Mouse (Mus musculus) thymus, postnatal 4 days (tissue): ENCODE results near the gene Qars.

Experiments
- DNase-seq: peaks from one replicate; pipeline ENCODE4 v3.0.0; 2021

The Qars gene

DNA sequence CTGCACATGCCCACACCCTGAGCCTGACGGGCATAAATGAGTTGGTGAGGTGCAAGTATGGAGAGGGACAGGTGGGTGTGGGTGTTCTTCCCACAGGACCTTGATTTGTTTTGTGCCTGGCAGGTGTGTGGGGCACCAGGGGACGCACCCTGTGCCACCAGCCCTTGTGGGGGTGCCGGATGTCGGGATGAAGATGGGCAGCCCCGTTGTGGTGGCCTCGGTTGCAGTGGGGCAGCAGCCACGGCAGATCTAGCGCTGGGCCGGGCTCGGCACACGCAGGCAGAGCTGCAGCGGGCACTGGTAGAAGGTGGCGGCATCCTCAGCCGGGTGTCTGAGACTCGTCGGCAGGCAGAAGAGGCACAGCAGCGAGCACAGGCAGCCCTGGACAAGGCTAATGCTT is 19.1 kb upstream of the Qars start:
- DNase-seq, result no peak

DNA sequence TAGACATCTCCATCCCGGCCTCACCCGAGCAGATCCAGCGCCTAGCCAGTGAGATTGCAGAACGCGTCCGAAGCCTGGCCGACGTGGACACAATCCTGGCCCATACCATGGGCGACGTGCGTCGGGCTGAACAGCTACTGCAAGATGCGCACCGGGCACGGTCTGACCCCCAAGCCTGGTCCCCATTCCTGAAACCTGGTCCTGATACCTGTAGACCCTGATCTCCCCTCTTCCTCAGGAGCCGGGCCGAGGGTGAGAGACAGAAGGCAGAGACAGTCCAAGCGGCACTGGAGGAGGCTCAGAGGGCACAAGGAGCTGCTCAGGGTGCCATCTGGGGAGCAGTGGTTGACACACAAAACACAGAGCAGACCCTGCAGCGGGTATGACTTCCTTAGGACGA is 18.3 kb upstream of the Qars start:
- DNase-seq, result peak; percentile 32

DNA sequence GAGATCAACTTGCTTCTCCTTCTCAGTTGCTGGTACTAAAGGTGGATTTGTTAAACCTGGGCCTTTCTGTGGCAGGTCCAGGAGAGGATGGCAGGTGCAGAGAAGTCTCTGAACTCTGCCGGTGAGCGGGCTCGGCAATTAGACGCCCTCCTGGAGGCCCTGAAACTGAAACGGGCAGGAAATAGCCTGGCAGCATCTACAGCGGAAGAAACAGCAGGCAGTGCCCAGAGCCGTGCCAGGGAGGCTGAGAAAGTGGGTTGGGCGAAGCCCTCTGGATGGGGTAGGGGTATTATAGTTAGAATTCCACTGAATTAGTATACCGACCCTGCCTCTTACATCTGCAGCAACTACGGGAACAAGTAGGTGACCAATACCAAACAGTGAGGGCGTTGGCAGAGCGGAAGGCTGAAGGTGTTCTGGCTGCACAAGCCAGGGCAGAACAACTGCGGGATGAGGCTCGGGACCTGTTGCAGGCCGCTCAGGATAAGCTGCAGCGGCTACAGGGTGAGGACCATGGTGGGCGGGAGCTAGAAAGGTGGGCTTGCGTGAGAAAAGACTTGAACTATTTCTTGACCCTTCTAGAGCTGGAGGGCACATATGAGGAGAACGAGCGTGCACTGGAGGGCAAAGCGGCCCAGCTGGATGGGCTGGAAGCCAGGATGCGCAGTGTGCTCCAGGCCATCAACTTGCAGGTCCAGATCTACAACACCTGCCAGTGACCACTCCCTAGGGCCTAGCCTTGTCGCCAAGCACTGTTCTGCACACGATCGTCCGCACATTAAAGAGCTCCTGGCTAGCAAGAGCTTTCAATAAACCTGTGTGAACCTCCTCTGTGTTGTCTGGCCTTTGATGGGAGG is 17.6 kb upstream of the Qars start:
- peak; percentile 31 for DNase-seq

DNA sequence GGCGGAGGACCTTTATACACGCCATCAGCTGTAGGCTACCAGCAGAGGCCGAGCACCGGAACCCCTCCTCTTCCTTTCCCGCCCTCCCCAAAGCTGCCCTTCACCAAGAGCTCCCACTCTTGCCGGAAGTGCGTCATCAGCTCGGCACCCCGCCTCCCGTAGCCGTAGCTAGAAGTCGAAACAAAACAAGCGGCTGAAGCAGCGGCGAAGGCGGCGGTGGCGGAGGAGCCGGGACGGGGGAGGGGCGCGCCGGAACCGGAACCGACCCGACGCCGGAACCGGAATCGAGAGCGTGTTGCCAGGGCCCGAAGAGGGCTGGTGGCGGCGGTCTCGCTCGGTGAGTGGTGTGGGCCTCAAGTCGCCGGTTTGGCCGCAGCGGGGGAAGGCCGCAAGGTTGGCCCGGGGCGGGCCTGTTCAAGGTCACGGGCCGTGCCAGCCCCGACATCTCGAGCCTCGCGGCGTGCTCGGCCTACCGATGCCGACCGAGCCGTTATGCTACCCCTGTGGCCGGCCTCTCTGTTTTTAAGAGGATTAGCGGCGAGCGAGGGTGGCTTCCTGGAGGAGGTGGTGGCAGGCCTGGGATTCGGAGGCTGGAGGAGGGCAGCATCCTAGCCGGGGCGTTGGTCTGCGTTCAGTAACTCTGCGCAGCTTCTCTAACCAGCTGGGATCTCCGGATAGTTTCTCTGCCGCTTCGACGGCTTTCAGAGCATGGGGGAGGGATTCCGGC is 16.8 kb upstream of the Qars start, which contains the start of gene Usp19:
Gene Usp19, plus strand, starts transcription at position 44 of the 727 bp plus-strand sequence.
- DNase-seq, result peak; percentile 94

DNA sequence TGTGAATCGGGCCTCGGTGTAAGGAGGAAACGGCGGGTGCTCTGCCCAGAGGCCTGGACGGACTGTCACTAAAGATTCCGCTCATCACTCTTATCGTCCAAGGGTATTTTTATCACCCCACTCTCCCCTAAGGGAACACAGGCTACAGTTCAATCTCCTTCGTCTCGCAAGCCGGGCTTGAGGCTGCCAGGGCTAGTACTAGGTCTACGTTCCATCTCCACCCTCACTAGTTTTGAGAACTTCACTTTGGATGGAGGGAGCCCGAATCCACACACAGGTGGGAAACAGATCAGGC is 16.3 kb upstream of the Qars start:
- no peak for DNase-seq

DNA sequence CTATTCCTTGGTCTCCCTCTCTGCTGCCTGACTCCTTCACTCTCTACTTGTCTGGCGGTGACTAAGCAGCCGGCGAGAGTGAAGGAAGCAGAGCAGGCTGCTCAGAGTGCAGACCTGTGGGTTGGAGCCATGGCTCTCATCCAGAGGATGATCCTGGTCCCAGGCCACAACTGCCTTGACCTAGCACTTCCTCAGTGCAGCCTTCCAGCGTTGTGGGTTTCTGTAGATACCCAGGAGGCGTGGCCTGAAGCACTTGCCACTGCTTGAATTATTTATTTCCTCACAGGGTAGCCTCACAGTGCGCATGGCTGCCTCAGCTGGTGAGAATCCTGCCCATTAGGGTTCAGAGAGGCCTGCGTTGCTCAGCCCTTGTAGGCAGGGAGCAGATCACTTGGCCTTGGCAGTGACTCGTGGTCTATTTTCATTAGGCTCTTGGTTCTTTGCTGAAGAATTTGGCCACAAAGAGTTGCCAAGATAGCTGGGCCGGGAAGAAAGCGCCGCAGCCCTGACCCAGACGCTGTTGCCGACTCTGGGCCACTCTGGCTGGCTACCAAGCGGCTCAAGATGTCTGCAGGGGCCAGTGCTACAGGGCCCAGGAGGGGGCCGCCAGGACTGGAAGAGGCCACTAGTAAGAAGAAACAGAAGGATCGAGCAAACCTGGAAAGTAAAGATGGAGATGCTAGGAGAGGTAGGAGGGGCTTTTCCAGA is 15.3 kb upstream of the Qars start:
- no peak for DNase-seq

DNA sequence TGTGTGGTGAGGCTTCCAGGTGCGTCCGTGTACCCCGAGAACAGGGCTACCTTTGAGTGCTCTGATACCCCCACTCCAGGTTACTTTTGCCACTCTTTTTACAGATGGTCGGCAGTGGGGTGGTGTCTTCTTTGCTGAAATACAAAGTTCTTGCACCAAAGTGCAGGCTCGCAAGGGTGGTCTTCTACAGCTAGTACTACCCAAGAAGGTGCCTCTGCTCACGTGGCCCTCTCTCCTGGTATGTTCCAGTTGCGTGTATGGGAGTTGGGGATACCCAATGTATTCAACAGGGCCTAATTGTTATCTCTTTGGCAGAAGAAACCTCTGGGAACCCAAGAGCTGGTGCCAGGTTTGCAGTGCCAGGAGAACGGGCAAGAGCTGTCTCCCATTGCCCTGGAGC is 14.3 kb upstream of the Qars start:
- DNase-seq, result no peak

GRCm38 (mm10) chr9:108494146-108494825 is 13.2 kb upstream of the Qars start:
- DNase-seq, result no peak

- DNase-seq, result no peak
These were observed 12.6 kb upstream of the Qars start for GRCm38 (mm10) chr9:108494905-108495304.

DNA sequence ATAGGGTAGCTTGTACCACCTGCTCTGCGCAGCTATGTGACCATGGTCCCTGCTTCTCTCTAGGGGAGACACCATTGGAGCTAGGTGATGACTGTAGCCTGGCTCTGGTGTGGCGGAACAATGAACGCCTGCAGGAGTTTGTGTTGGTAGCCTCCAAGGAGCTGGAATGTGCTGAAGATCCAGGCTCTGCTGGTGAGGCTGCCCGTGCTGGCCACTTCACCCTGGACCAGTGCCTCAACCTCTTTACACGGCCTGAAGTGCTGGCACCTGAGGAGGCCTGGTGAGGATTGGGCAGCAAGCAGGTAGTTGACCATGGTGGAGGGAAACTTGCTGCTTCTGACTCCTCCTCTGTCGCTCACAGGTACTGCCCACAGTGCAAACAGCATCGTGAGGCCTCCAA is 8.3 kb upstream of the Qars start:
- no peak for DNase-seq

GRCm38 (mm10) chr9:108499943-108500342 is 7.6 kb upstream of the Qars start:
- DNase-seq, result no peak

GRCm38 (mm10) chr9:108506901-108507300 is 605 bp upstream of the Qars start:
- DNase-seq, result no peak

GRCm38 (mm10) chr9:108508776-108509175 is 1.3 kb downstream of the Qars start:
- DNase-seq, result no peak

GRCm38 (mm10) chr9:108516380-108517251 is 9.1 kb downstream of the Qars start, which contains the start of gene Qrich1:
TSS of gene Qrich1 (plus strand) at chr9:108516806.
- DNase-seq, result peak; percentile 96

GRCm38 (mm10) chr9:108517253-108517930 is 9.9 kb downstream of the Qars start:
- DNase-seq, result peak; percentile 95

- no peak for DNase-seq
These were observed 10.4 kb downstream of the Qars start for GRCm38 (mm10) chr9:108517931-108518332.

DNA sequence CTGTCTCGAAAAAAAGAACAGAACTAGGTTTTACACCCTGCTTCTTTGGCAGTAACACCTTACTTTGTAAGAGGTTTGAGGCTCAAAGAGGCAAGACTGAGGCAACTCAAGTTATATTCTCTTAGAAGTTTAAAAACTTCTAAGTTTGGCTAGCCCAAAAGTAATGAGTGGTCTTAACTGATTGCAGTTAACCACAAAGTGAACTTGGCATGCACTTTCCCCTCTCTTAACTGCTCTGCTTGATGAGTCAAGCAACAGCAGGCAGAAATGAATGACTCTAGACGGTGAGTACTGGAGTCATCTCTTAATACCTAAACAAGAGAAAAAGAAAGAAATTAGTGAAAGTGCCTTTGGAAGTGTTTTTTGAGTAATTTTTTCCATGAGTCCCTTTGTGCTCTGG is 14.1 kb downstream of the Qars start:
- no peak for DNase-seq

DNA sequence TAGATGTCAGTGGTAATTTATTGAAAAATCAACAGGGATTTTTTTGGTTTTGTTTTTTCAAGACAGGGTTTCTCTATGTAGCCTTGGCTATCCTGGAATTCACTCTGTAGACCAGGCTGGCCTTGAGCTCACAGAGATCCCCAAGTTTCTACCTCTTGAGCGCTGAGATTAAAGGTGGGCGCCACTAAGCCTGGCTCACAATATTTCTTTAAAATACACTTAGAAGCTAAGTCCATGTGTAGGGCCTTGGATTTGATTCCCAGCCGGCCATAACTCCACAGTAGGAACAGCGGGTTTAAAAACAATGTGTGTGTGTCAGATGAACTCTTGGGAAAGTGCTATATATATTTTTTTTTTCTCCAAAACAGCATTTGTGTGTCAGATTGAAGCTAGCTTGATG is 15.8 kb downstream of the Qars start:
- no peak for DNase-seq

DNA sequence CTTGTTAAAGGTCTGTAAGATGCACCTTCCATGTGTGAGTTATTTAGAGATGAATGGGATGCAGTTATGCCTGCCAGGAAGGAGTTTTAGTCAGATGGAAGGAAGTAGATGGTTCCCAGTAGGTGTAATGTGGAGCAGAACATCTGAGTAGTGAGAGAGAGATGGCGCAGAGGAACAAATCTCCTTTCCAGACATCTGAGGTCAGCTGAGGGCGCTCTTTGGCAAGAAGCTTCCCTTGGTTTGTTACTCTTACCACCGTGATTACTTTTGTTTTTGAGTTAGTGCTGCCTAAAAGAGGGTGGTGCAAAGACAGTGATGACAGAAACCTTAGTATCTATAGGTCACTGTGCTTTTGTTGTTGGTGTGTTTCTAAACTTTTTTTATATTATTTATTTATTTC is 17.9 kb downstream of the Qars start:
- no peak for DNase-seq

- DNase-seq, result no peak
These were observed 23.4 kb downstream of the Qars start for GRCm38 (mm10) chr9:108530954-108531353.

DNA sequence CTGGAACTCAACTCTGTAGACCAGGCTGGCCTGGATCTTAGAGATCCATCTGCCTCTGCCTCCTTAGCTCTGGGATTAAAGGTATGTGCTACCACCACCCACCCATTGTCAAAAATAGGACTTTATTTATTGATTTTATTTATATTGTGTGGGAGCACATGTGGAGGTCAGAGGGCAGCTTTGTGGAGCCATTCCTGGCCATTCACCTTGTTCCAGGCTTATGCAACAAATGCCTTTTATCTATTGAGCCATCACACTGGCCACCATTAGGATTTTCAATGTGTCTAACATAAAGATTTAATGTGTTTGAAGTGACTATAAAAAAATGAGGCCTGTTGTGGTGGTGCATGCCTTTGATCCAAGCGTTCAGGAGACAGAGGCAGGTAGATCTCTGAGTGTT is 24.0 kb downstream of the Qars start:
- no peak for DNase-seq

DNA sequence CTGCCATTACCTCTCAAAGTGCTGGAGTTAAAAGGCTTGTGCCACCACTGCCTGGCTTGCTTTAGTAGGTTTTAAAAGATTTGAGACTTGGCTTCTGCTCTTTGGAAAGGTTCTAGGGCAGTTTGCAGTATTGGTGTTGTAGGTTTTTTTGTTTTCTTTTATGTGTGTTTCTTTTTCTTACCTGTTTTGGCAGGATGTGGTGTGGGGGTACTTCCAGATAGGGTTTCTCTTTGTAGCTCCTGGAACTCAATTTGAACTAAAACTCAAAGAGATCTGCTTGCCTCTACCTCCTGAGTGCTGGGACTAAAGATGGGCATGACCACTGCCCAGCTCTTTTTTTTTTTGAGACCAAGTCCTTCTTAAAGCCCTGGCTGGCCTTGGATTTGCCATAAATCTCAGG is 33.3 kb downstream of the Qars start:
- no peak for DNase-seq
